Mouse (Mus musculus) E14TG2a.4 (cell line): ENCODE measurements at regions not wholly inside any gene's neighbourhood (a gene's known extent, or its start where the extent isn't known, plus 50 kb on each side); places are given as distances from the start of the nearest gene placed in this dataset.

Experiments
- CTCF ChIP-seq: conservative IDR thresholded peaks from 2 replicates; pipeline ENCODE4 v1.5.1; 2014; ENCODE audit warnings: low read length
- NANOG ChIP-seq: IDR thresholded peaks from 2 replicates; pipeline ENCODE4 v1.6.1; 2014; ENCODE audit warnings: borderline replicate concordance, low read length, mixed read lengths
- POU5F1 ChIP-seq: IDR thresholded peaks from 2 replicates; pipeline ENCODE4 v1.6.1; 2014; ENCODE audit warnings: low read length, borderline replicate concordance

DNA sequence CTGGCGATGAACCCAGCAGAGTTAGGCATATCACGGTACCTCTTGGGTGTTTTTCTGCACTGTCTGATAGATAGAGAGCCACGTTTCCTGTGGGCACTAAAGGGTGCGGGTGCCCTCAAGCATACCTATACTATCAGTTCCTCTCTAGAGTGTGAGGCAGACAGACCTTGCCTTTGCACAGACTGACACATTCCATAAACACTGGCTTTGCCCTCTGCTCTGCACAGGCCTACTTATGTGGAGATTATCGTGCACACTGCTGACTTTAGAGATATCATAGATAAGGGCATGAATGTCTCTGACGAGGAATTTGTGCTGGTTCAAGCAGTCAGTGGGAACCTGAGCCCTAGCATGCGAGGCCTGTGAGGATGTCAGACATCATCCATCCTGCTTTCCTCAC lies 102.1 kb downstream of the Tmem170b start:
- TF ChIP-seq CTCF, result no peak
- TF ChIP-seq POU5F1, result no peak
- TF ChIP-seq NANOG, result no peak
